Mouse (Mus musculus): ENCODE data around the gene Zfp61. TPM values are rescaled to one million over a fixed set of nuclear protein-coding genes. Genes with fewer than 3 reads are reported as not detected.

Gene Zfp61
- total RNA-seq, 1 experiment = 22.4 TPM

GRCm38 (mm10) chr7:24325675-24326128 lies 24.7 kb upstream of the Zfp61 start:
- Histone ChIP-seq H3K4me3 (ENCODE audit: insufficient read depth in 1 of 2, low read depth in 1 of 2, low read length in 2 of 2, poor library complexity in 1 of 2, severe bottlenecking in 1 of 2) (peak overlapping the region; percentile 20 to 56; a peak in 3 of 4 replicates), H3K9me3 (ENCODE audit: control insufficient read depth, insufficient read depth, low read depth, low read length) (no peaks in the 10 kb centered on the region), H3K27ac (ENCODE audit: insufficient read depth, low read depth, low read length, poor library complexity, severe bottlenecking) (no peak overlapping the region), H3K9ac (ENCODE audit: insufficient read depth, low read depth, low read length, poor library complexity, severe bottlenecking) (peak overlapping the region; percentile 50), H3K4me1 (ENCODE audit: control insufficient read depth in 2 of 2, insufficient read depth in 2 of 2, low read length in 2 of 2, poor library complexity in 1 of 2) (peaks cover 0 to 3% of the 10 kb centered on the region in 2 experiments; a peak in 1 of 4 replicates), H3K36me3 (ENCODE audit: control insufficient read depth, insufficient read depth, low read length, poor library complexity, severe bottlenecking) (no peaks in the 10 kb centered on the region)
- DNase-seq (ENCODE audit: low read depth, low spot score) = no peak
- TF ChIP-seq CHD2 (IDR thresholded peaks at IDR 0.05; ENCODE audit: low read depth, low read length) = no peak
- no peak for TF ChIP-seq HCFC1 (IDR thresholded peaks at IDR 0.05; ENCODE audit: borderline replicate concordance, insufficient read depth, low read length)
- TF ChIP-seq MAFK (IDR thresholded peaks at IDR 0.05; ENCODE audit: insufficient read depth, low read depth, low read length) = no peak
- in situ Hi-C loops (cut with MboI; ENCODE audit: low sequenced_read_pairs in 2 of 2, unreplicated experiment in 2 of 2) = no loop called here

- Histone ChIP-seq H3K9me3 (ENCODE audit: control insufficient read depth, insufficient read depth, low read depth, low read length) (no peaks in the 10 kb centered on the region), H3K4me1 (ENCODE audit: control insufficient read depth in 2 of 2, insufficient read depth in 2 of 2, low read length in 2 of 2, poor library complexity in 1 of 2) (peaks cover 0 to 3% of the 10 kb centered on the region in 2 experiments; a peak in 1 of 4 replicates), H3K27ac (ENCODE audit: insufficient read depth, low read depth, low read length, poor library complexity, severe bottlenecking) (no peak overlapping the region), H3K9ac (ENCODE audit: insufficient read depth, low read depth, low read length, poor library complexity, severe bottlenecking) (no peak overlapping the region), H3K4me3 (ENCODE audit: insufficient read depth in 1 of 2, low read depth in 1 of 2, low read length in 2 of 2, poor library complexity in 1 of 2, severe bottlenecking in 1 of 2) (peak overlapping the region in 1 of 2 experiments; percentile 56; a peak in 1 of 4 replicates), H3K36me3 (ENCODE audit: control insufficient read depth, insufficient read depth, low read length, poor library complexity, severe bottlenecking) (no peaks in the 10 kb centered on the region)
- DNase-seq (ENCODE audit: low read depth, low spot score) = no peak
- in situ Hi-C loops (cut with MboI; ENCODE audit: low sequenced_read_pairs in 2 of 2, unreplicated experiment in 2 of 2) = no loop called here
- TF ChIP-seq CHD2 (IDR thresholded peaks at IDR 0.05; ENCODE audit: low read depth, low read length) = no peak
- TF ChIP-seq MAFK (IDR thresholded peaks at IDR 0.05; ENCODE audit: insufficient read depth, low read depth, low read length) = no peak
- no peak for TF ChIP-seq ZNF384 (IDR thresholded peaks at IDR 0.05; ENCODE audit: low read depth, low read length)
- no peak for TF ChIP-seq ZC3H11A (IDR thresholded peaks at IDR 0.05; ENCODE audit: borderline replicate concordance, low read depth, low read length)
- TF ChIP-seq HCFC1 (IDR thresholded peaks at IDR 0.05; ENCODE audit: borderline replicate concordance, insufficient read depth, low read length) = no peak
Measured at GRCm38 (mm10) chr7:24325197-24325596, 24.2 kb upstream of the Zfp61 start.

GRCm38 (mm10) chr7:24322593-24322992 lies 21.6 kb upstream of the Zfp61 start:
- Histone ChIP-seq H3K4me3 (ENCODE audit: insufficient read depth in 1 of 2, low read depth in 1 of 2, low read length in 2 of 2, poor library complexity in 1 of 2, severe bottlenecking in 1 of 2) (no peak overlapping the region), H3K27ac (ENCODE audit: insufficient read depth, low read depth, low read length, poor library complexity, severe bottlenecking) (no peak overlapping the region), H3K4me1 (ENCODE audit: control insufficient read depth in 2 of 2, insufficient read depth in 2 of 2, low read length in 2 of 2, poor library complexity in 1 of 2) (peaks cover 0 to 3% of the 10 kb centered on the region in 2 experiments; a peak in 1 of 4 replicates), H3K9me3 (ENCODE audit: control insufficient read depth, insufficient read depth, low read depth, low read length) (no peaks in the 10 kb centered on the region), H3K36me3 (ENCODE audit: control insufficient read depth, insufficient read depth, low read length, poor library complexity, severe bottlenecking) (no peaks in the 10 kb centered on the region), H3K9ac (ENCODE audit: insufficient read depth, low read depth, low read length, poor library complexity, severe bottlenecking) (no peak overlapping the region)
- no peak for DNase-seq (ENCODE audit: low read depth, low spot score)
- in situ Hi-C loops (cut with MboI; ENCODE audit: low sequenced_read_pairs in 2 of 2, unreplicated experiment in 2 of 2) = no loop called here
- TF ChIP-seq ZNF384 (IDR thresholded peaks at IDR 0.05; ENCODE audit: low read depth, low read length) (no peak), ZC3H11A (IDR thresholded peaks at IDR 0.05; ENCODE audit: borderline replicate concordance, low read depth, low read length) (no peak), HCFC1 (IDR thresholded peaks at IDR 0.05; ENCODE audit: borderline replicate concordance, insufficient read depth, low read length) (no peak), MAFK (IDR thresholded peaks at IDR 0.05; ENCODE audit: insufficient read depth, low read depth, low read length) (no peak), CHD2 (IDR thresholded peaks at IDR 0.05; ENCODE audit: low read depth, low read length) (no peak)

- in situ Hi-C loops (cut with MboI; ENCODE audit: low sequenced_read_pairs in 2 of 2, unreplicated experiment in 2 of 2) = no loop called here
- no peak overlapping the region for H3K27ac ChIP-seq (ENCODE audit: insufficient read depth, low read depth, low read length, poor library complexity, severe bottlenecking)
- H3K36me3 ChIP-seq (ENCODE audit: control insufficient read depth, insufficient read depth, low read length, poor library complexity, severe bottlenecking) = no peaks in the 10 kb centered on the region
- no peak overlapping the region for H3K9ac ChIP-seq (ENCODE audit: insufficient read depth, low read depth, low read length, poor library complexity, severe bottlenecking)
- no peak for DNase-seq (ENCODE audit: low read depth, low spot score)
- H3K9me3 ChIP-seq (ENCODE audit: control insufficient read depth, insufficient read depth, low read depth, low read length) = no peaks in the 10 kb centered on the region
- H3K4me3 ChIP-seq (ENCODE audit: insufficient read depth in 1 of 2, low read depth in 1 of 2, low read length in 2 of 2, poor library complexity in 1 of 2, severe bottlenecking in 1 of 2) = no peak overlapping the region
- TF ChIP-seq HCFC1 (IDR thresholded peaks at IDR 0.05; ENCODE audit: borderline replicate concordance, insufficient read depth, low read length) = no peak
- H3K4me1 ChIP-seq (ENCODE audit: control insufficient read depth in 2 of 2, insufficient read depth in 2 of 2, low read length in 2 of 2, poor library complexity in 1 of 2) = no peaks in the 10 kb centered on the region
Measured at GRCm38 (mm10) chr7:24318942-24319341, 17.9 kb upstream of the Zfp61 start.

- Histone ChIP-seq H3K4me1 (ENCODE audit: control insufficient read depth in 2 of 2, insufficient read depth in 2 of 2, low read length in 2 of 2, poor library complexity in 1 of 2) (no peaks in the 10 kb centered on the region), H3K4me3 (ENCODE audit: insufficient read depth in 1 of 2, low read depth in 1 of 2, low read length in 2 of 2, poor library complexity in 1 of 2, severe bottlenecking in 1 of 2) (peak within 1 kb of the TSS; percentile 58 to 59), H3K9me3 (ENCODE audit: control insufficient read depth, insufficient read depth, low read depth, low read length) (no peaks in the 10 kb centered on the region), H3K27ac (ENCODE audit: insufficient read depth, low read depth, low read length, poor library complexity, severe bottlenecking) (no peak within 1 kb of the TSS), H3K36me3 (ENCODE audit: control insufficient read depth, insufficient read depth, low read length, poor library complexity, severe bottlenecking) (peaks cover 3% of the 10 kb centered on the region; the same call in 1 of the 2 replicates), H3K9ac (ENCODE audit: insufficient read depth, low read depth, low read length, poor library complexity, severe bottlenecking) (peak within 1 kb of the TSS; percentile 66)
- in situ Hi-C loops (cut with MboI; ENCODE audit: low sequenced_read_pairs in 2 of 2, unreplicated experiment in 2 of 2) = no loop called here
- peak; percentile 91 for DNase-seq (ENCODE audit: low read depth, low spot score)
- TF ChIP-seq HCFC1 (IDR thresholded peaks at IDR 0.05; ENCODE audit: borderline replicate concordance, insufficient read depth, low read length) = peak; percentile 95
- no peak for TF ChIP-seq CHD2 (IDR thresholded peaks at IDR 0.05; ENCODE audit: low read depth, low read length)
Measured at GRCm38 (mm10) chr7:24316567-24317092, 15.6 kb upstream of the Zfp61 start, which contains the start of gene Zfp94. Zfp94 (minus strand) TSS chr7:24316666.
